Mouse (Mus musculus): ENCODE data around the gene Gtf2h4. TPM values are rescaled to one million over a fixed set of nuclear protein-coding genes. Genes with fewer than 3 reads are reported as not detected.

The Gtf2h4 gene
- polyA plus RNA-seq, 1 experiment from 2014 or later = 31.1 TPM

DNA sequence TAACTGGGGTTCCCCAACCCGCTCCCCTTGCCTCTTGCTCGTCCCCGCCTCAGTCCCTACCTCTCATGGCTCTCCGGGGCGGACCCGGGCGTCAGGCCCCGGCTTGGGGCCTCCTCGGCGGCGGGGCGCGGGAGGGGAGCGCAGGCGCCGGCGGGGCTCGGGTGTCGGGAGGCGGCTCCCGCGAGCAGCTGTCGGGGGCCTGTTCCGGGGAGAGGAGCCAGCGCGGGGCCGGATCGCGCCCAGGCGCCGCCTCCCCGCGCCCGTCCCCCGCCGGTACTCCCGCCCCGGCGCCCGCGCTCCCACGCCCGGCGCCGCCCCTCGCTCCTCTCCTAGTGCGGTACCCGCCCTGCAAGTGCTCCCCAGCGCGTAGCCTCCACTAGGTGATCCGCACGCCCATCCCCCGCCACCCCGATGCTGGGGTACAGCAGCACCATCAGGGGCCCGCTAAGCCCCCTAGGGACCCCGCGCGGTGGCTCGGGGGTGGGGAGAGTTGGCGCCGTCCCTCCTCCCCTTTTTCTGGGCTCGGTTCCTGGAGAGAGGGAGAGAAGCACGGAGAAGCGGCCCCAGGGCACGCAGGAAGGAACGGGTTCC is 26.9 kb upstream of the Gtf2h4 start:
- under 1% methylated on average over 54 of the region's 66 CpGs for WGBS (ENCODE audit: insufficient replicate concordance)
- Histone ChIP-seq H3K36me3 (ENCODE audit: control insufficient read depth, insufficient read depth, low read length) (peaks cover 5% of the 10 kb centered on the region), H3K4me1 (ENCODE audit: control insufficient read depth, insufficient read depth, low read length) (peaks cover 46% of the 10 kb centered on the region), H3K9me3 (replicated peaks; ENCODE audit: control insufficient read depth, low read length) (no peaks in the 10 kb centered on the region; the same call in 1 of the 2 replicates), H3K27me3 (ENCODE audit: control insufficient read depth, insufficient read depth, low read length) (peaks cover 17% of the 10 kb centered on the region), H3K4me2 (peak overlapping the region; percentile 80), H3K9ac (ENCODE audit: low read depth, low read length) (peak overlapping the region; percentile 88), H3K27ac (ENCODE audit: low read depth, low read length) (peak overlapping the region; percentile 97), H3K4me3 (ENCODE audit: low read depth, low read length) (peak overlapping the region; percentile 73)
- ATAC-seq (replicated peaks; ENCODE audit: insufficient number of reproducible peaks, low FRiP score, low TSS enrichment) = peak; percentile 55

DNA sequence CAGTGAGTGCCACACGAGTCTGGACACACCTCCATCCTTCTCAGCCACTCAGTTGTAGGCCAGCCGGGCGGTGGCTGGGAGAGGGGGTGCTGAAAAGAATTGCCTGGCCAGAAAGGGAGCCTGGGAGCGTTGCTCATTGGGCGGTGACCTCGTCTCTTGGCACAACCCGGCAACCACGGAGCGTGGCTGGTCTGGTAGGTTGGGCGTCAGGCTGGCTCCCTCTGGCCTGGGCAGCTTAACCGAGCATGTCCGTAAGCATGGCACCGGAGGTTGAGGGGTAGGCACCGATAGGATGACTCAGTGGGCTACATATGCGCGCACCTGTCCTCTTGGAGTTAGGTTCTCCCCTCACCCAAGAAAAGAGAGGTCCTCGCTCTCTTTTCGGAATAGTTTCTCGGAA is 26.4 kb upstream of the Gtf2h4 start:
- 0 out of 2 replicates have a peak, but pooled peaks have one; percentile 12 for ATAC-seq (replicated peaks; ENCODE audit: insufficient number of reproducible peaks, low FRiP score, low TSS enrichment)
- Histone ChIP-seq H3K4me3 (ENCODE audit: low read depth, low read length) (peak overlapping the region; percentile 73), H3K4me2 (peak overlapping the region; percentile 80), H3K4me1 (ENCODE audit: control insufficient read depth, insufficient read depth, low read length) (peaks cover 43% of the 10 kb centered on the region), H3K27ac (ENCODE audit: low read depth, low read length) (peak overlapping the region; percentile 97), H3K9ac (ENCODE audit: low read depth, low read length) (peak overlapping the region; percentile 88), H3K36me3 (ENCODE audit: control insufficient read depth, insufficient read depth, low read length) (peaks cover 10% of the 10 kb centered on the region), H3K27me3 (ENCODE audit: control insufficient read depth, insufficient read depth, low read length) (peaks cover 17% of the 10 kb centered on the region), H3K9me3 (replicated peaks; ENCODE audit: control insufficient read depth, low read length) (no peaks in the 10 kb centered on the region; the same call in 1 of the 2 replicates)
- 1% methylated on average over 19 of the region's 19 CpGs for WGBS (ENCODE audit: insufficient replicate concordance)

DNA sequence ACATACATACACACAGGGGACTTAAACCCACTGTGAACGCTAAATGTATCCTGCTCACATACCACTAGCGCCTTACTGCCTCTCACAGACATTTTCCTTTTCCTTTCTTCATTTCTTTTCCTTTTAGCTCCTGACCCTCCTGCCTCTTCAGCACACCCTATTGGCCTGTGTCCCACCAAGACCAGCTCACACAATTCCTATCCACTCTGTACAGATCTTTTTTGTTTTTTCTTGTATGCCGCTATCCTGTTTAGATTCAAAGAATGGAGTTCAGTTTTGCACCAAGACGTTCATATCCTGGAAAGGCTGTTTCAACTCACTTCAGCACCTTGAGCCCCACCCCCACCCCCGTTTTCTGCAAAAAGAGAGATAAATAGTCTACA is 25.0 kb upstream of the Gtf2h4 start:
- H3K4me2 ChIP-seq = peak overlapping the region; percentile 55
- no peaks in the 10 kb centered on the region; the same call in 1 of the 2 replicates for H3K9me3 ChIP-seq (replicated peaks; ENCODE audit: control insufficient read depth, low read length)
- peaks cover 10% of the 10 kb centered on the region for H3K36me3 ChIP-seq (ENCODE audit: control insufficient read depth, insufficient read depth, low read length)
- peak overlapping the region; percentile 29 for H3K4me3 ChIP-seq (ENCODE audit: low read depth, low read length)
- H3K4me1 ChIP-seq (ENCODE audit: control insufficient read depth, insufficient read depth, low read length) = peaks cover 35% of the 10 kb centered on the region
- WGBS (ENCODE audit: insufficient replicate concordance) = 25% methylated on average over 5 of the region's 5 CpGs
- peak overlapping the region; percentile 74 for H3K27ac ChIP-seq (ENCODE audit: low read depth, low read length)
- peaks cover 17% of the 10 kb centered on the region; the same call in 1 of the 2 replicates for H3K27me3 ChIP-seq (ENCODE audit: control insufficient read depth, insufficient read depth, low read length)
- H3K9ac ChIP-seq (ENCODE audit: low read depth, low read length) = peak overlapping the region; percentile 56
- no peak for ATAC-seq (replicated peaks; ENCODE audit: insufficient number of reproducible peaks, low FRiP score, low TSS enrichment)

DNA sequence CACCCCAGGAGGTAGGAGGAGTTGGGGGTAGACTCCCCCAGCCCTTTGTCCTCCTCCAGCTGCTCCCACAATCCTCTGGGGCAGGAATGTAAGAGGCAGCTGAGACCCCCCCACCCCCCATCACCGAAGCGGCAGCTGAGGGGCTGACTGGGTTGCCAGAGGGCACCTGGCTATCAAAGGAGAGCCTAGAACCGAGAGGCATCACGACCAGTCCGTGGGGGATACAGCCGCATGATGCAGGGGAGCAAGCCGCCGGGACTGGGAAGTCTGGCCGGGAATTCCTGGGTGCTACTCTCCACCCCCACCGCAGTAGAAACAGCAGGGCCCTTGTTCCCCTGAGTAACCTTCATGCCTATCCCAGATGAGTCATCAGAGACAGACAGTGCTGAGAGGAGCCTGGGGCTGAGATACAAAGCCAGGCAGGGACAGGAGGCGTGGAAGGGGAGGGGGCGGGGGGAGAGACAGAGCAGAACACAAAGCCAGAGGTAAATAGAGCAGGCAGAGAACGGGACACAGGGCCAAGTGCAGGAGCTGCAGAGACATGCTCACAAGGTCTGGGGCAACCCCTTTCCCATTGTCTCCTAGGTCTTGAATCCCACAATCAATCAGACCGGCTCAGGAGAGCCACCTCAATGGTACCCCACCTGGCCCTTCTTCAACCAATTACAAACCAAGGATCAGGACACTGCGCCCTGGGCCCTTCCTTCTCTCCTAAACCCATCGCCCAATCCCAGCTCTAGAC is 24.4 kb upstream of the Gtf2h4 start:
- peaks cover 17% of the 10 kb centered on the region; the same call in 1 of the 2 replicates for H3K27me3 ChIP-seq (ENCODE audit: control insufficient read depth, insufficient read depth, low read length)
- WGBS (ENCODE audit: insufficient replicate concordance) = 3% methylated on average over 16 of the region's 16 CpGs
- 0 out of 2 replicates have a peak, but pooled peaks have one; percentile 28 for ATAC-seq (replicated peaks; ENCODE audit: insufficient number of reproducible peaks, low FRiP score, low TSS enrichment)

DNA sequence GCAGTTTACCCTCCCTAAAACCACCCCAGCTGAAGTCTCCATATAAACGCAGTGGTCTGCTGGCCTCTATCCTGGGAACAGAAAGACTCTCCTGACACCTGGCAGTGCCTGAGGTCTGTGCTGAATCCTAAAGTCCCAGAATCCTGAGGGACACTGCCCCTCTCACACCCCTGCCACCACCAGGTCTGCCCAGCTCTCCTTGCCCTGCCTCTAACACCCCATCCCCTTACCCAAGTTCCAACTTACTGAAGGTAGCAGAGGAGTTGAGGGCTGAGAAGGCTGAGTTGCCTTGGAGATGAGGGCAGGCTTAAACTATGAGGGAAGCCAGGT is 23.9 kb upstream of the Gtf2h4 start:
- Histone ChIP-seq H3K4me2 (peak overlapping the region; percentile 55), H3K4me1 (ENCODE audit: control insufficient read depth, insufficient read depth, low read length) (peaks cover 32% of the 10 kb centered on the region), H3K36me3 (ENCODE audit: control insufficient read depth, insufficient read depth, low read length) (peaks cover 18% of the 10 kb centered on the region), H3K27me3 (ENCODE audit: control insufficient read depth, insufficient read depth, low read length) (peaks cover 16% of the 10 kb centered on the region; the same call in 1 of the 2 replicates), H3K27ac (ENCODE audit: low read depth, low read length) (peak overlapping the region; percentile 74), H3K4me3 (ENCODE audit: low read depth, low read length) (peak overlapping the region; percentile 29), H3K9me3 (replicated peaks; ENCODE audit: control insufficient read depth, low read length) (no peaks in the 10 kb centered on the region; the same call in 1 of the 2 replicates), H3K9ac (ENCODE audit: low read depth, low read length) (peak overlapping the region; percentile 56)
- 35% methylated on average over 1 of the region's 1 CpGs for WGBS (ENCODE audit: insufficient replicate concordance)
- no peak; the same call in 1 of the 2 replicates for ATAC-seq (replicated peaks; ENCODE audit: insufficient number of reproducible peaks, low FRiP score, low TSS enrichment)

More for the DNA sequence above, 24.4 kb upstream of the Gtf2h4 start:
- H3K9ac ChIP-seq (ENCODE audit: low read depth, low read length) = peak overlapping the region; percentile 56
- H3K4me3 ChIP-seq (ENCODE audit: low read depth, low read length) = peak overlapping the region; percentile 29
- H3K4me2 ChIP-seq = peak overlapping the region; percentile 55
- peaks cover 15% of the 10 kb centered on the region for H3K36me3 ChIP-seq (ENCODE audit: control insufficient read depth, insufficient read depth, low read length)
- H3K27ac ChIP-seq (ENCODE audit: low read depth, low read length) = peak overlapping the region; percentile 74
- peaks cover 35% of the 10 kb centered on the region for H3K4me1 ChIP-seq (ENCODE audit: control insufficient read depth, insufficient read depth, low read length)
- no peaks in the 10 kb centered on the region; the same call in 1 of the 2 replicates for H3K9me3 ChIP-seq (replicated peaks; ENCODE audit: control insufficient read depth, low read length)

DNA sequence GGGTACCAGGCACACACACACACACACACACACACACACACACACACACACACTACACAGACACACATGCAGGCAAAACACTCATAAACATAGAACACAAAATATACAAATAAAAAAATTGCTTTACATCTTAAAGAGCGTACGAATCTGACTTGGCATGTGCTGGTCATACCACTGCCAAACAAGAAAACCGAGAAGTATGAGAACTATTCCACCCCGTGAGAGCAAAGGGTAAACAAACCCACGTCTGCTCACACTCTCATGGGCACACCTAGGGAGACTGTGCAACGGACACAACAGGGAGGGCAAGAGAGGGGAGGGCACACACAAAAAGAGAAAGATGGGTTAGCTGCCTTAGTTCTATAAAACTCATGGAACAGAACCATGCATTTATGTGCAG is 23.2 kb upstream of the Gtf2h4 start:
- Histone ChIP-seq H3K36me3 (ENCODE audit: control insufficient read depth, insufficient read depth, low read length) (peaks cover 22% of the 10 kb centered on the region), H3K27ac (ENCODE audit: low read depth, low read length) (no peak overlapping the region; the same call in 1 of the 2 replicates), H3K4me3 (ENCODE audit: low read depth, low read length) (no peak overlapping the region), H3K4me1 (ENCODE audit: control insufficient read depth, insufficient read depth, low read length) (peaks cover 26% of the 10 kb centered on the region), H3K9ac (ENCODE audit: low read depth, low read length) (peak overlapping the region; percentile 56), H3K27me3 (ENCODE audit: control insufficient read depth, insufficient read depth, low read length) (peaks cover 13% of the 10 kb centered on the region; the same call in 1 of the 2 replicates), H3K4me2 (peak overlapping the region; percentile 55), H3K9me3 (replicated peaks; ENCODE audit: control insufficient read depth, low read length) (no peaks in the 10 kb centered on the region; the same call in 1 of the 2 replicates)
- no peak for ATAC-seq (replicated peaks; ENCODE audit: insufficient number of reproducible peaks, low FRiP score, low TSS enrichment)
- WGBS (ENCODE audit: insufficient replicate concordance) = 58% methylated on average over 6 of the region's 6 CpGs

DNA sequence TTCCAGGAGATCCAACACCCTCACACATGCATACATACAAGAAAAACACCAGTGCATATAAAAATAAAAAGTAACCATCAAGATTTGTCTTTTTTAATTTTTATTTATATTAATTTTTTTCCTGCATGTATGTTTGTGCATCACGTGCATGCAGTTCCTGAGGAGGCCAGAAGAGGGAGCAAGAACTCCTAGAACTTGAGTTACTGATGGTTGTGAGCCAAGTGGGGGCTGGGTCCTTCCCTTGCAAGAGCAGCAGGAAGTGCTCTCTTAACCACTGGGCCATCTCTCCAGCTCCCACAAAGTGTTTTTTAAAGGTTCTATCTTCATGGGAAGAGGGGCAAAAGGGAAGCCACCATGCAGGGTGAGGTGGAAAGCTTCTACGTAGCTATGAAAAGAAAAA is 21.8 kb upstream of the Gtf2h4 start:
- peaks cover 26% of the 10 kb centered on the region for H3K4me1 ChIP-seq (ENCODE audit: control insufficient read depth, insufficient read depth, low read length)
- no peak overlapping the region for H3K4me3 ChIP-seq (ENCODE audit: low read depth, low read length)
- H3K36me3 ChIP-seq (ENCODE audit: control insufficient read depth, insufficient read depth, low read length) = peaks cover 32% of the 10 kb centered on the region
- no peak overlapping the region for H3K4me2 ChIP-seq
- no peak overlapping the region for H3K9ac ChIP-seq (ENCODE audit: low read depth, low read length)
- no peak for ATAC-seq (replicated peaks; ENCODE audit: insufficient number of reproducible peaks, low FRiP score, low TSS enrichment)
- no peaks in the 10 kb centered on the region; the same call in 1 of the 2 replicates for H3K9me3 ChIP-seq (replicated peaks; ENCODE audit: control insufficient read depth, low read length)
- H3K27me3 ChIP-seq (ENCODE audit: control insufficient read depth, insufficient read depth, low read length) = peaks cover 7% of the 10 kb centered on the region; the same call in 1 of the 2 replicates
- WGBS (ENCODE audit: insufficient replicate concordance) = 85% methylated on average over 2 of the region's 2 CpGs
- no peak overlapping the region for H3K27ac ChIP-seq (ENCODE audit: low read depth, low read length)

DNA sequence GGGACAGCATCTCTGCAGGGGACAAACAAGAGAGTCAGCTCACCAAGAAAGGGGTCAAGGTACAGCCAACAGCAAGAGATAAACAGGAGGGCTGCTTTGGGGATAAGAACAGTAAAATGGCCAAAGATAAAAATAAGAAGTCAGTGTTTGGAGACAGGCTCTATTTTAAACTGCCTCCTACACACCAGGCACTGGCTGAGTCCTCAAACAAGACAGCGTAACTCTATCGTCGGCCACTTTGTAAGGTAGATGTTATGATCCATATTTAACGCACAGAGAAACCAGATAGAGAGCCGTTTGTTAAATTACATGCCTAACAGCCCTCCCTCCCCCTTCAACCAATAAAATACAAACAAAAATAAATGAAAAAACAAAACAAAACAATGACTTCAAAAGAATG is 20.4 kb upstream of the Gtf2h4 start:
- H3K4me1 ChIP-seq (ENCODE audit: control insufficient read depth, insufficient read depth, low read length) = peaks cover 19% of the 10 kb centered on the region
- 77% methylated on average over 5 of the region's 5 CpGs for WGBS (ENCODE audit: insufficient replicate concordance)
- no peak overlapping the region for H3K27ac ChIP-seq (ENCODE audit: low read depth, low read length)
- no peak for ATAC-seq (replicated peaks; ENCODE audit: insufficient number of reproducible peaks, low FRiP score, low TSS enrichment)
- no peak overlapping the region for H3K9ac ChIP-seq (ENCODE audit: low read depth, low read length)
- H3K27me3 ChIP-seq (ENCODE audit: control insufficient read depth, insufficient read depth, low read length) = no peaks in the 10 kb centered on the region
- no peak overlapping the region for H3K4me3 ChIP-seq (ENCODE audit: low read depth, low read length)
- H3K4me2 ChIP-seq = no peak overlapping the region
- peaks cover 36% of the 10 kb centered on the region for H3K36me3 ChIP-seq (ENCODE audit: control insufficient read depth, insufficient read depth, low read length)
- no peaks in the 10 kb centered on the region; the same call in 1 of the 2 replicates for H3K9me3 ChIP-seq (replicated peaks; ENCODE audit: control insufficient read depth, low read length)

Data from heart, embryonic 11.5 days (tissue).